Mouse (Mus musculus): ENCODE measurements around the gene Il1rn.

DNA sequence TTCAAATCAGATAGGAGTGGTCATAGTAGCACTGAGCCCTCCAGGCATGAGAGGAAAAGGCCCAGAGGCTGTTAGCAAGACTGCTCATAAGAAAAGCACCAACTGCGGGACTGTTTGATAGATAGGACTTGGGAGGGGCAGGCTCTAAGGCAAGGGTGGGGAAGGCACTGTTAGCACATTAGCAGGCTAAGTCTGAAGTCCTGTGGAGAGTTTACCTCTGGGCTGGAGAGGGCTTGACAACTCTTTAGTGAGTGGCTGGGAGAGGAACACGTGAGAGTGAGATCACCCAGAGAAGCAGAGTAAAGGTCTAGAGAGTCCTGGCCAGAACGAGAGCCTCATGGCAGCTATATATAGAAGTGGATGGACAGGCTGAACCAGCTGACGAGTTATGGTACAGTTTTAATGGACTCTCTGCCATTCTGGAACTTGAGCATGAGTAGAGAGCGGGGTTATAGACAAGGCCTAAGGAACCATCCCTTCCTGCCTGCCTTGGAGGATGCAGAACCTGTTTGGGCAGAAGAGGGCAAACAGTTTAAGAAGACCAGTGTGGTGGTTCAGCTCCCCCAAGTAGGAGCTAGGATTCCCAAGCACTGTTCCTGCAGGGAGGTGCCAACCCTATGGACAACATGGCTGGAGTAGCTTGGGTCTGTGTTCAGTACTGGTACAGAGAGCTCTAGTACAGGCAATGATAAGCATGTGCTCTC is 42.2 kb downstream of the Il1rn start:
- TF ChIP-seq CTCF (IDR thresholded peaks at IDR 0.05; ENCODE audit: insufficient read depth, low read length), result no peak
- no peak for TF ChIP-seq POLR2A (IDR thresholded peaks at IDR 0.05; ENCODE audit: borderline replicate concordance, extremely low read depth, low read depth, low read length)
